ENCODE assay signal across 22 mouse cellular contexts in the genomic region with DNA sequence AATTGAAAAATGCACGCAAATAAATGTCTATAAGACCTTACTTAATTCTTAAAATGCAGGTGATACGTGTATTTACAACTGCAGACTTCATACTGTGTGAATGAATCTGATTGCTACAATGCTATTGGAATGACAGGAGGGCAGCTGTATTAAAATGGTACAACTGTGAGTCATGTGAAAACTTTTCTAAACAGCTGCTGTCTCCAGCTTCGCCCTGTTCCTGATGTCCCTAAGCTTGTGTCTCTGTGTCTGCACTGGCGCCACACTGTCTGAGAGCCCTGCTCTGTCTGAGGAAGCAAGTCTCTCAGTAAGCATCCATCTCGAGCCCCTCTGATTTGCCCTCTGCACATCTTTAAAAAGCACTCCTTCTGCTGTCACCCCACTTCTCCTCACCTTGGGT.
A peak's percentile ranks its signal among the peaks of the same experiment; 100 is the strongest.
DNase-seq lines count a peak whose midpoint lies in the region; ATAC-seq lines count a peak whose summit lies in the region.
"Had no signal": no experiment of that assay in that cellular context is flagged by ENCODE, and none has a peak within 500 bp of the region (broad histone marks: within the 10 kb centered on the region; RNA-seq: fewer than 3 reads in every experiment).

No protein-coding gene starts in this region.

- no peaks in the 10 kb centered on the region for H3K36me3 ChIP-seq in heart, embryonic 10.5 days
- peaks cover 11% of the 10 kb centered on the region for H3K36me3 ChIP-seq in limb, embryonic 13.5 days
- peaks cover 4% of the 10 kb centered on the region; the same call in 1 of the 2 replicates for H3K36me3 ChIP-seq in limb, embryonic 10.5 days
- peaks cover 4% of the 10 kb centered on the region; the same call in 1 of the 2 replicates for H3K36me3 ChIP-seq in limb, embryonic 15.5 days
- H3K36me3 ChIP-seq: intestine, embryonic 15.5 days had no signal

- no peak overlapping the region for H3K9ac ChIP-seq in limb, embryonic 13.5 days
- H3K9ac ChIP-seq in limb, embryonic 15.5 days = no peak overlapping the region
- H3K9ac ChIP-seq: forebrain, embryonic 13.5 days; forebrain, postnatal 0 days; hindbrain, embryonic 14.5 days; intestine, embryonic 15.5 days had no signal

- H3K4me3 ChIP-seq in heart, embryonic 10.5 days = no peak overlapping the region
- H3K4me3 ChIP-seq in limb, embryonic 13.5 days = no peak overlapping the region
- H3K4me3 ChIP-seq in limb, embryonic 10.5 days = no peak overlapping the region
- H3K4me3 ChIP-seq in limb, embryonic 15.5 days = no peak overlapping the region
- H3K4me3 ChIP-seq: forebrain, embryonic 13.5 days; gastrocnemius, adult 2 months; hindbrain, embryonic 10.5 days; intestine, embryonic 15.5 days had no signal

- peaks cover 6% of the 10 kb centered on the region for H3K4me1 ChIP-seq in heart, embryonic 10.5 days
- no peaks in the 10 kb centered on the region for H3K4me1 ChIP-seq in limb, embryonic 13.5 days
- H3K4me1 ChIP-seq in limb, embryonic 10.5 days = no peaks in the 10 kb centered on the region
- no peaks in the 10 kb centered on the region for H3K4me1 ChIP-seq in limb, embryonic 15.5 days
- H3K4me1 ChIP-seq: forebrain, embryonic 13.5 days; hindbrain, embryonic 10.5 days; intestine, embryonic 15.5 days had no signal

- DNase-seq in heart, embryonic 10.5 days (ENCODE audit: low spot score) = no peak
- no peak for DNase-seq in heart, postnatal 10 days
- DNase-seq in limb, embryonic 10.5 days (ENCODE audit: low spot score) = no peak
- peak; percentile 6 for DNase-seq in NIH3T3 (ENCODE audit: low read depth)
- DNase-seq in kidney, adult 9 months = no peak
- DNase-seq in adrenal gland, postnatal 14 days = no peak
- DNase-seq: adrenal gland, postnatal 10 days; cerebellum, adult 18-20 months; cerebellum, adult 9-11 months; cerebellum, postnatal 36 days; forebrain, postnatal 0 days; gastrocnemius, adult 2 months; gastrocnemius, postnatal 25 days; heart, postnatal 14 days; kidney, adult 2 months had no signal

- ATAC-seq in limb, embryonic 13.5 days (ENCODE audit: low FRiP score, low read depth) = peak; percentile 51; the same call in 1 of the 2 replicates
- 0 out of 2 replicates have a peak, but pooled peaks have one; percentile 24 for ATAC-seq in limb, embryonic 15.5 days (ENCODE audit: insufficient number of reproducible peaks, low FRiP score, low TSS enrichment, low read depth)
- ATAC-seq: forebrain, embryonic 13.5 days; forebrain, postnatal 0 days; intestine, embryonic 15.5 days had no signal

- H3K27ac ChIP-seq in heart, embryonic 10.5 days = peak overlapping the region; percentile 36; the same call in 1 of the 2 replicates
- H3K27ac ChIP-seq in limb, embryonic 13.5 days = no peak overlapping the region
- H3K27ac ChIP-seq in limb, embryonic 10.5 days = no peak overlapping the region
- H3K27ac ChIP-seq in limb, embryonic 15.5 days = no peak overlapping the region
- H3K27ac ChIP-seq: forebrain, embryonic 13.5 days; gastrocnemius, adult 2 months; hindbrain, embryonic 10.5 days; hindbrain, embryonic 14.5 days; intestine, embryonic 15.5 days had no signal

- 66% methylated on average over 5 of the region's 5 CpGs for WGBS in heart, embryonic 10.5 days
- WGBS in limb, embryonic 13.5 days = 78% methylated on average over 5 of the region's 5 CpGs
- 80% methylated on average over 5 of the region's 5 CpGs for WGBS in limb, embryonic 10.5 days
- 66% methylated on average over 5 of the region's 5 CpGs for WGBS in limb, embryonic 15.5 days

- no peaks in the 10 kb centered on the region for H3K9me3 ChIP-seq in heart, embryonic 10.5 days
- no peaks in the 10 kb centered on the region for H3K9me3 ChIP-seq in limb, embryonic 13.5 days
- no peaks in the 10 kb centered on the region for H3K9me3 ChIP-seq in limb, embryonic 10.5 days (replicated peaks)
- H3K9me3 ChIP-seq in limb, embryonic 15.5 days = no peaks in the 10 kb centered on the region
- H3K9me3 ChIP-seq: forebrain, embryonic 13.5 days; hindbrain, embryonic 10.5 days; intestine, embryonic 15.5 days had no signal

- intact Hi-C loops in heart, postnatal 10 days (cut with DNase I) = no loop called here

- no peaks in the 10 kb centered on the region for H3K27me3 ChIP-seq in heart, embryonic 10.5 days (ENCODE audit: insufficient read depth, poor library complexity, severe bottlenecking)
- H3K27me3 ChIP-seq in limb, embryonic 13.5 days = no peaks in the 10 kb centered on the region
- no peaks in the 10 kb centered on the region for H3K27me3 ChIP-seq in limb, embryonic 10.5 days (ENCODE audit: low read depth, poor library complexity, severe bottlenecking)
- H3K27me3 ChIP-seq in limb, embryonic 15.5 days = no peaks in the 10 kb centered on the region
- H3K27me3 ChIP-seq: forebrain, embryonic 13.5 days; intestine, embryonic 15.5 days had no signal

- H3K4me2 ChIP-seq in limb, embryonic 13.5 days (replicated peaks) = no peak overlapping the region
- H3K4me2 ChIP-seq in limb, embryonic 15.5 days = no peak overlapping the region
- H3K4me2 ChIP-seq: forebrain, embryonic 13.5 days; heart, embryonic 11.5 days; hindbrain, embryonic 14.5 days; intestine, embryonic 15.5 days had no signal
